Mouse (Mus musculus) embryonic fibroblast, embryonic 13.5 days (primary cell): ENCODE results near the gene Akap11. TPM values are rescaled to one million over a fixed set of nuclear protein-coding genes. Genes with fewer than 3 reads are reported as not detected.

Experiments
- H3K27ac ChIP-seq: 2 replicates; pipeline ENCODE4 v1.5.1; 2012; ENCODE audit warnings: low read length, control low read depth, inconsistent platforms; ENCODE audit not compliant: insufficient read depth
- H3K4me1 ChIP-seq: 2 replicates; pipeline ENCODE4 v1.6.1; 2011; ENCODE audit warnings: low read length; ENCODE audit not compliant: control insufficient read depth, insufficient read depth
- H3K4me3 ChIP-seq: 2 replicates; pipeline ENCODE4 v1.5.1; 2011; ENCODE audit warnings: mild to moderate bottlenecking, control low read depth, low read length; ENCODE audit not compliant: insufficient read depth
- CTCF ChIP-seq: IDR thresholded peaks from 2 replicates; pipeline ENCODE4 v1.5.1; 2011; ENCODE audit warnings: mild to moderate bottlenecking, control low read depth, low read length, moderate library complexity, borderline replicate concordance; ENCODE audit not compliant: insufficient read depth
- POLR2A ChIP-seq: IDR thresholded peaks from 2 replicates; pipeline ENCODE4 v1.6.1; 2011; ENCODE audit warnings: low read depth, mild to moderate bottlenecking, control low read depth, low read length, moderate library complexity
- polyA plus RNA-seq: library from polyadenylated mRNA; stranded (reverse); fragments of >200 nt; gene quantifications from 2 replicates; pipeline ENCODE4 v1.2.4, GENCODE M21; 2011; ENCODE audit warnings: low read depth; ENCODE audit not compliant: missing spikeins, insufficient read length

Gene Akap11
- polyA plus RNA-seq, 1 experiment: 59.1 TPM

DNA sequence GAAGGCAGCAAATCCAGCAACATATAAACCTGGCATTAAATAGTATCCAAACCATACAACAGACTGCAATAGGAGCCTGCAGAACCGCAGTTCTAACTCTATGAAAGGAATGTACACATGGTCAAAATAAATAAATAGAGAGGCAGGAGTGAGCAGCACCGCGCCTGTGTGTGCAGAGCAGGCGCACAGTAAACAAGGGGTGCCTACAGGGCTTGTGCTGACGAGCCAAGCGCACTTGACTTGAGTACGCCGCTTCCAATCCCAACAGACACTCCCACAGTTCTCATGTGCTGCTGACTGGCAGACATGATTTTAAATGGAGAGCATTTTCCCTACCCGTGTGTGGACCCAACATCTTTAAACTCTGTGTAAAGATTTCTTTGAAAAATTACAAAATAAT is 44.0 kb downstream of the Akap11 start:
- Histone ChIP-seq H3K4me3 (no peak overlapping the region), H3K4me1 (no peaks in the 10 kb centered on the region), H3K27ac (no peak overlapping the region)
- no peak for TF ChIP-seq POLR2A
- no peak for TF ChIP-seq CTCF

DNA sequence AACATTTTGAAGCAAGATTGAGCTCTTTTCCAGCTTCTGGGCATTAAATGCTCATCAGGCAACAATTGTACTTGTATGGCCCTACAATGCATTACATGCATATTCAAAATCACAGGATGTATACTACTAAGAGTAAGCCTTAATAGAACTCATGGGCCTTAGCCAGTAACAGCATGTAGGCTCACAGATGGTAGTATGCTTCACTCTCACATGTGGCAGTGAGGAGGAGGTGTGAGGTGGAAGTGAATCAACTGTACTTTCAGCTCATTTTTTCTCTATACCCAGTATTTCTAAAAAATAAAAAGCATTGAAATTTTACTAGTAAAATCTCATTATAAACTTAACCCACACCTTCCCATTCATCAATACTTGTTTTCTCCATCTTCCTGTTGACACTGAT is 45.2 kb downstream of the Akap11 start:
- H3K27ac ChIP-seq: no peak overlapping the region
- H3K4me1 ChIP-seq: no peaks in the 10 kb centered on the region
- no peak overlapping the region for H3K4me3 ChIP-seq
- TF ChIP-seq POLR2A (no peak), CTCF (no peak)

GRCm38 (mm10) chr14:78482385-78483231 is 54.0 kb downstream of the Akap11 start:
- H3K27ac ChIP-seq: no peak overlapping the region
- TF ChIP-seq POLR2A: no peak
- TF ChIP-seq CTCF: peak; percentile 95
- H3K4me3 ChIP-seq: no peak overlapping the region
- no peaks in the 10 kb centered on the region for H3K4me1 ChIP-seq

- Histone ChIP-seq H3K27ac (no peak overlapping the region), H3K4me3 (no peak overlapping the region), H3K4me1 (no peaks in the 10 kb centered on the region)
- TF ChIP-seq POLR2A (no peak), CTCF (no peak)
Observed at GRCm38 (mm10) chr14:78474058-78474457, 62.5 kb downstream of the Akap11 start.

DNA sequence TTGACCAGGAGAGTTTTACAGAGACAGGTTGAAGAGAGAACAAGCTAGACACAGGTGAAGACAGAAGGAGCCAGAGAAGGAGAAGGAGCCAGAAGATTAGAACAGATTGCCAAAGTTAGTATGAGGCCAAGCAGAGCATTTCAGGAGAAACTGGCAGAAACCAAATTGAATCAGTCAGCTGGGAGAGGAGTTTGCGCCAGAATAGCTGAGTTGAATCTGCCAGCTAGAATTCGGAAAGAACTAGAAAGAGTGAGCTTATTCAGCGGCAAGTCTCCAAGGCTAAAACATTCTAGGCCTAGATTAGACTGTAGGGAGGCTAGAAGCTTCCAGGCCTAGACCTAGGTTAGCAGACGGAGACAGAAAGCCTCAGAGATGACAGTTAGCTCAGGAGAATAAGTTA is 65.9 kb downstream of the Akap11 start:
- no peak overlapping the region for H3K27ac ChIP-seq
- TF ChIP-seq POLR2A: no peak
- TF ChIP-seq CTCF: no peak
- no peak overlapping the region for H3K4me3 ChIP-seq
- H3K4me1 ChIP-seq: no peaks in the 10 kb centered on the region

DNA sequence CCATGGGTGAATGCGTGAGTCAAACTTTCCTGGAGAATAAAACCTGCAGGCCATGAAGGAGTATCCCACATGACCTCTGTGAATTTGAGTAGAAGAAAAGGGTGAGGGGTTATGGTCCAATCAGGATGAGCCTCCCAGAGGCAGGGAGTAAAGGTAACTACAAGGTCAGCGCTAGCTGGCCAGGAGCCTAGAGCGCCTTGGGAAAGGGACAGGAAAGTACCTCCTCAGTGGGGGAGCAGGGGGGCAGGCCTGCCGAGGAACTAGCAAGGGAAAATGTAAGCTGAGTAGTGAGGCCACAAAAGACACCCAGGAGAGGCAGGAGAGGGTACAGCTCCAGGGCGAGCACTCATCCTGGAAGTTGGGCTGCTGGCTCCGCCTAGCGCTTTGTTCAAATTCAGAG is 67.6 kb downstream of the Akap11 start:
- no peaks in the 10 kb centered on the region for H3K4me1 ChIP-seq
- TF ChIP-seq POLR2A (no peak), CTCF (no peak)
- no peak overlapping the region for H3K27ac ChIP-seq
- H3K4me3 ChIP-seq: no peak overlapping the region

- TF ChIP-seq CTCF (no peak), POLR2A (no peak)
- no peaks in the 10 kb centered on the region for H3K4me1 ChIP-seq
Observed at GRCm38 (mm10) chr14:78467994-78468393, 68.6 kb downstream of the Akap11 start.

GRCm38 (mm10) chr14:78464353-78464752 is 72.3 kb downstream of the Akap11 start:
- H3K4me1 ChIP-seq: no peaks in the 10 kb centered on the region
- H3K4me3 ChIP-seq: no peak overlapping the region
- TF ChIP-seq POLR2A (no peak), CTCF (no peak)

More at GRCm38 (mm10) chr14:78467994-78468393, 68.6 kb downstream of the Akap11 start:
- no peak overlapping the region for H3K4me3 ChIP-seq
- H3K27ac ChIP-seq: no peak overlapping the region

GRCm38 (mm10) chr14:78459121-78459520 is 77.5 kb downstream of the Akap11 start:
- TF ChIP-seq POLR2A (no peak), CTCF (no peak)
- Histone ChIP-seq H3K27ac (no peak overlapping the region), H3K4me3 (no peak overlapping the region), H3K4me1 (0 out of 2 replicates have a peak, but pooled peaks cover 2% of the 10 kb centered on the region)

More at GRCm38 (mm10) chr14:78464353-78464752, 72.3 kb downstream of the Akap11 start:
- H3K27ac ChIP-seq: no peak overlapping the region

GRCm38 (mm10) chr14:78458705-78459104 is 77.9 kb downstream of the Akap11 start:
- Histone ChIP-seq H3K27ac (no peak overlapping the region), H3K4me1 (0 out of 2 replicates have a peak, but pooled peaks cover 2% of the 10 kb centered on the region), H3K4me3 (no peak overlapping the region)
- TF ChIP-seq CTCF: no peak
